Mouse (Mus musculus): ENCODE results near the gene Mrps15. TPM values are rescaled to one million over a fixed set of nuclear protein-coding genes. Genes with fewer than 3 reads are reported as not detected.
A peak's percentile ranks its signal among the peaks of the same experiment; 100 is the strongest.

Gene Mrps15
- polyA plus RNA-seq, 1 experiment from 2014 or later: 151 TPM

DNA sequence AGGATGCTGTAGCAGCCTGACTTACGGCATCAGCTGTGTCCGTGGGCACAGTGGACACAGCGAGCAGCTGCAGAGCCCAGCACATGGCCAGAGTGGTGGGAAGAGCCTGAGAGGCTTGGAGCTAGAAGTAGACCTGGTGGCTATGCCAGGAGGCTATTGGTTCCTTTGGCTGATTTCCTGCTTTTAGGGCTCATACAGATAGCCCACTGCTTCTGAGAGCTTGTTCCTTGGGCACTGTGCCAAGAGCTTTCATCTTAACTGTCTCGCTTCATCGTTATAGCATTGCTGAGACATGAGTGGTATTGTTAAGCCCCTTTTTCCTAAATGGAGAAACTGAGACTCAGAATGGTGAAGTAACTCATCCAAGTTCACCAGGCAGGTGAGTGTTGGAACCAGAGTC, 20.9 kb upstream of the Mrps15 start:
- H3K27ac ChIP-seq (replicated peaks in 1 of 2; ENCODE audit: control insufficient read depth in 1 of 2, insufficient read depth in 1 of 2, low read depth in 2 of 2, low read length in 2 of 2): no peak overlapping the region
- no peak overlapping the region for H3K9ac ChIP-seq (ENCODE audit: low read length)
- H3K36me3 ChIP-seq (ENCODE audit: control insufficient read depth, insufficient read depth, low read length): no peaks in the 10 kb centered on the region
- 78% methylated on average over 5 of the region's 5 CpGs for WGBS
- H3K4me2 ChIP-seq (ENCODE audit: low read length): no peak overlapping the region
- no peaks in the 10 kb centered on the region for H3K9me3 ChIP-seq (ENCODE audit: control insufficient read depth, low read length)
- no peaks in the 10 kb centered on the region for H3K27me3 ChIP-seq (ENCODE audit: control insufficient read depth, insufficient read depth, low read length)
- ATAC-seq (ENCODE audit: insufficient number of reproducible peaks, insufficient read depth, low FRiP score, low read depth): no peak
- H3K4me1 ChIP-seq (ENCODE audit: control insufficient read depth in 2 of 2, insufficient read depth in 2 of 2, low read length in 2 of 2): no peaks in the 10 kb centered on the region
- H3K4me3 ChIP-seq (ENCODE audit: control insufficient read depth in 1 of 2, insufficient read depth in 1 of 2, low read depth in 1 of 2, low read length in 2 of 2): no peak overlapping the region

DNA sequence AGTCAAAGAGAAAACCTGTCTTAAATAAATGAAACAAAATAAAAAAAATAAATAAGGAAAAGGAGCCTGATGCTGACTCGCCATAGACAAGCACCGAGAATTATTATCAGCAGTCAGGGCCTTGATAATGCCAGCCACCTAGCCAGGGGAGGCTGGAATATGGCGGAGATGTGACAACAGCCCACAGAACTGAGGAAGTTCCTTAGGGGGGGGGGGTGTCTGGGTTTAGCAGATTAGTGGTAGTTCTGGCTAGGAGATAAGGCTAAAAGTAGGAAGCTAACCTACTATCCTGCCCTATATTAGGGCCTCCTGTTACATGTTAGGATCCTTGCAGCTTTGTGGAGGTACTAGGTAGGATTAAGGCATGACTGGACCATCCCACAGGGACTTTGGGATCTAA, 18.7 kb upstream of the Mrps15 start:
- Histone ChIP-seq H3K4me2 (ENCODE audit: low read length) (no peak overlapping the region), H3K4me1 (ENCODE audit: control insufficient read depth in 2 of 2, insufficient read depth in 2 of 2, low read length in 2 of 2) (no peaks in the 10 kb centered on the region), H3K9me3 (ENCODE audit: control insufficient read depth, low read length) (no peaks in the 10 kb centered on the region), H3K4me3 (ENCODE audit: control insufficient read depth in 1 of 2, insufficient read depth in 1 of 2, low read depth in 1 of 2, low read length in 2 of 2) (no peak overlapping the region), H3K27me3 (ENCODE audit: control insufficient read depth, insufficient read depth, low read length) (no peaks in the 10 kb centered on the region), H3K36me3 (ENCODE audit: control insufficient read depth, insufficient read depth, low read length) (no peaks in the 10 kb centered on the region), H3K9ac (ENCODE audit: low read length) (no peak overlapping the region), H3K27ac (replicated peaks in 1 of 2; ENCODE audit: control insufficient read depth in 1 of 2, insufficient read depth in 1 of 2, low read depth in 2 of 2, low read length in 2 of 2) (no peak overlapping the region)
- ATAC-seq (ENCODE audit: insufficient number of reproducible peaks, insufficient read depth, low FRiP score, low read depth): no peak
- 57% methylated on average over 3 of the region's 3 CpGs for WGBS

- H3K27me3 ChIP-seq (ENCODE audit: control insufficient read depth, insufficient read depth, low read length): no peaks in the 10 kb centered on the region
- H3K4me1 ChIP-seq (ENCODE audit: control insufficient read depth in 2 of 2, insufficient read depth in 2 of 2, low read length in 2 of 2): no peaks in the 10 kb centered on the region
- no peak overlapping the region for H3K27ac ChIP-seq (replicated peaks in 1 of 2; ENCODE audit: control insufficient read depth in 1 of 2, insufficient read depth in 1 of 2, low read depth in 2 of 2, low read length in 2 of 2)
- H3K4me3 ChIP-seq (ENCODE audit: control insufficient read depth in 1 of 2, insufficient read depth in 1 of 2, low read depth in 1 of 2, low read length in 2 of 2): no peak overlapping the region
- 49% methylated on average over 3 of the region's 3 CpGs for WGBS
- no peak overlapping the region for H3K4me2 ChIP-seq (ENCODE audit: low read length)
- H3K36me3 ChIP-seq (ENCODE audit: control insufficient read depth, insufficient read depth, low read length): no peaks in the 10 kb centered on the region
- H3K9me3 ChIP-seq (ENCODE audit: control insufficient read depth, low read length): no peaks in the 10 kb centered on the region
- no peak overlapping the region for H3K9ac ChIP-seq (ENCODE audit: low read length)
- ATAC-seq (ENCODE audit: insufficient number of reproducible peaks, insufficient read depth, low FRiP score, low read depth): no peak
Measured at GRCm38 (mm10) chr4:126029042-126029441, 17.7 kb upstream of the Mrps15 start.

- ATAC-seq (ENCODE audit: insufficient number of reproducible peaks, insufficient read depth, low FRiP score, low read depth): no peak
- WGBS: 68% methylated on average over 5 of the region's 5 CpGs
- Histone ChIP-seq H3K4me3 (ENCODE audit: control insufficient read depth in 1 of 2, insufficient read depth in 1 of 2, low read depth in 1 of 2, low read length in 2 of 2) (no peak overlapping the region), H3K4me1 (ENCODE audit: control insufficient read depth in 2 of 2, insufficient read depth in 2 of 2, low read length in 2 of 2) (no peaks in the 10 kb centered on the region), H3K27ac (replicated peaks in 1 of 2; ENCODE audit: control insufficient read depth in 1 of 2, insufficient read depth in 1 of 2, low read depth in 2 of 2, low read length in 2 of 2) (no peak overlapping the region), H3K27me3 (ENCODE audit: control insufficient read depth, insufficient read depth, low read length) (no peaks in the 10 kb centered on the region), H3K4me2 (ENCODE audit: low read length) (no peak overlapping the region), H3K36me3 (ENCODE audit: control insufficient read depth, insufficient read depth, low read length) (no peaks in the 10 kb centered on the region), H3K9ac (ENCODE audit: low read length) (no peak overlapping the region), H3K9me3 (ENCODE audit: control insufficient read depth, low read length) (no peaks in the 10 kb centered on the region)
Measured at GRCm38 (mm10) chr4:126030705-126031104, 16.0 kb upstream of the Mrps15 start.

DNA sequence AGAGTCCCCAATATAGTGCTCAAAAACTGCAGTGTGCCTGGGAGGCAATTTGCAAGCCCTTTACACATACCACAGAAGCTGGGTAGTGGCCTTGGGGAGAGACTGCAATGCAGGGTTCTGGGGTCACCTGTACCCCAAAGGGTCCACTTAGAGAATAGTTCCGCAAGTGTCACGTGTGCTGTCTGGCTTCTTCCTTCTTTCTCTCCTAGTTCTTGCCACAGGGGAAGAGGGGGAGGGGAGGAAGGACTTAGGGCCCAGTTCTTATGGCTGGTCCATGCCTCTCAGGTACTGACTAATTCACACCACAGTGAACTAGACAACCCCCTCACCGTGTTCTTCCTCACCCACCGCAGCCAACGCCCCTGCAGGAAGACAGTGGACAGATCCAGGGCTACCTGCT, 11.3 kb upstream of the Mrps15 start:
- no peak for ATAC-seq (ENCODE audit: insufficient number of reproducible peaks, insufficient read depth, low FRiP score, low read depth)
- H3K27ac ChIP-seq (replicated peaks in 1 of 2; ENCODE audit: control insufficient read depth in 1 of 2, insufficient read depth in 1 of 2, low read depth in 2 of 2, low read length in 2 of 2): no peak overlapping the region
- H3K4me1 ChIP-seq (ENCODE audit: control insufficient read depth in 2 of 2, insufficient read depth in 2 of 2, low read length in 2 of 2): no peaks in the 10 kb centered on the region
- H3K27me3 ChIP-seq (ENCODE audit: control insufficient read depth, insufficient read depth, low read length): no peaks in the 10 kb centered on the region
- no peak overlapping the region for H3K4me2 ChIP-seq (ENCODE audit: low read length)
- H3K9me3 ChIP-seq (ENCODE audit: control insufficient read depth, low read length): no peaks in the 10 kb centered on the region
- no peak overlapping the region for H3K9ac ChIP-seq (ENCODE audit: low read length)
- H3K4me3 ChIP-seq (ENCODE audit: control insufficient read depth in 1 of 2, insufficient read depth in 1 of 2, low read depth in 1 of 2, low read length in 2 of 2): no peak overlapping the region
- no peaks in the 10 kb centered on the region for H3K36me3 ChIP-seq (ENCODE audit: control insufficient read depth, insufficient read depth, low read length)
- WGBS: 71% methylated on average over 5 of the region's 5 CpGs

DNA sequence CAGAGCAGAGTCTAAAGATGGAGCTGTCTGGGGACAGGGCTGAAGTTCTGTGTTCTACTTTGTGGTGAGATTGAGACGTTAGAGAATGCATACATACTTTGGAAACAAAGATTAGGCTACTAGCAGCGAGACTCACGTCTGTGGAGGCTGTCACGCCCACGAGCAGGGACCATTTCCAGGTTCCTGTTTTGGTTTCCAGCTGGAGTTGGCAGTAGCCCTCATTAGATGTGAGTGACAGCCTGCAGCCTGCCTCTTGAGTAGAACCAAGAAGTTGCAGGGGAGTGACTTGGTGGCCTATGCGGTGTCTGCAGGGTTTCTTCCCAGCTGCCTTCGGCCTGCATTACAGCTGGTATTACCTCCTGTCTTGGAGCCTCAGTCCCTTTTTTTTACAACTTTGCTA, 4.9 kb downstream of the Mrps15 start:
- no peak overlapping the region for H3K4me3 ChIP-seq (ENCODE audit: control insufficient read depth in 1 of 2, insufficient read depth in 1 of 2, low read depth in 1 of 2, low read length in 2 of 2)
- H3K9me3 ChIP-seq (ENCODE audit: control insufficient read depth, low read length): no peaks in the 10 kb centered on the region
- H3K4me2 ChIP-seq (ENCODE audit: low read length): no peak overlapping the region
- WGBS: 73% methylated on average over 7 of the region's 7 CpGs
- peaks cover 5 to 9% of the 10 kb centered on the region in 2 experiments for H3K4me1 ChIP-seq (ENCODE audit: control insufficient read depth in 2 of 2, insufficient read depth in 2 of 2, low read length in 2 of 2)
- H3K27ac ChIP-seq (replicated peaks in 1 of 2; ENCODE audit: control insufficient read depth in 1 of 2, insufficient read depth in 1 of 2, low read depth in 2 of 2, low read length in 2 of 2): no peak overlapping the region
- no peaks in the 10 kb centered on the region for H3K27me3 ChIP-seq (ENCODE audit: control insufficient read depth, insufficient read depth, low read length)
- ATAC-seq (ENCODE audit: insufficient number of reproducible peaks, insufficient read depth, low FRiP score, low read depth): no peak
- H3K36me3 ChIP-seq (ENCODE audit: control insufficient read depth, insufficient read depth, low read length): peaks cover 66% of the 10 kb centered on the region
- no peak overlapping the region for H3K9ac ChIP-seq (ENCODE audit: low read length)

DNA sequence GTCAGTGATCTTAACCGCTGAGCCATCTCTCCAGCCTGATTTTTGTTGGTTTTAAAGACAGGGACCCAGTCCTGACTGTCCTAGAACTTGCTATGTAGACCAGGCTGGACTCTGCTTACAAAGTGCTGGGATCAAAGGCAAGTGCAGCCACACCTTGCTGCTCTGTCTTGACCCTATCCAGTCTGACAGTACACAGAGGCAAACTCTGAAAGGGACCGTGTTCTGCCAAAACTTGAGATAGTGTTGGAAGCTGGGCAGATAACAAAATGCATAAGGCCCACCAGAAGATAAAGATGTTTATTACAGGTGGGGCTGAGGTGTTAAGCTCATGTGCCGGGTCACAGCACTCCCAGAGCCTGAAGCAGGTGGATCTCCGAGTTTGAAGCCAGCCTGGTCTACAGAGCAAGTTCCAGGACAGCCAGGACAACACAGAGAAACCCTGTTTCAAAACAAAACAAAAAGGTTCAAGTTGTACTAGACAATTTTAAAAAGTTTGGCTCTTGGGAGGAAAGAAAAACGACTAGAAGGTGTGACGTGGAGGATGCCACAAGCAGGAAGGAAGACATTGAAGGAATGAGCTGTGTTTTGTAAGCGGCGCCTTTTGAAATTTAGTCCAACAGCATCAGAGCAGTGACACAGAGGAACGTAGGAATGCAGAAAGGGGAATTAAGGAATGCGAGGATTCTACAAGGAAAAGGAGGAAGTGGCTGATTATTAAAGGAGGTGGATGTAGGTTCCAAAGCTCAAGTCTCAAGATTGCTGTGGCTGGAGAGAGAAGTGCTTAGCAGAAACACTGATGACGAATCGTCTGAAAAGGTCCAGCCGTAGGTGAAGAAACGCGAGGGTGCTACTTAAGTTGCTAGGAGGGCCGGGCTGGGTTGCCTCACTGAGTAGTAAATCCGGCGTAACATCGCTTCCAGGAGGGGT, 10.7 kb downstream of the Mrps15 start:
- ATAC-seq (ENCODE audit: insufficient number of reproducible peaks, insufficient read depth, low FRiP score, low read depth): no peak
- 10% methylated on average over 19 of the region's 19 CpGs for WGBS
- H3K27me3 ChIP-seq (ENCODE audit: control insufficient read depth, insufficient read depth, low read length): no peaks in the 10 kb centered on the region
- peak overlapping the region; percentile 75 for H3K9ac ChIP-seq (ENCODE audit: low read length)
- H3K27ac ChIP-seq (replicated peaks in 1 of 2; ENCODE audit: control insufficient read depth in 1 of 2, insufficient read depth in 1 of 2, low read depth in 2 of 2, low read length in 2 of 2): peak overlapping the region in 1 of 2 experiments; percentile 24; a peak in 1 of 4 replicates
- H3K9me3 ChIP-seq (ENCODE audit: control insufficient read depth, low read length): no peaks in the 10 kb centered on the region
- peak overlapping the region; percentile 84 for H3K4me2 ChIP-seq (ENCODE audit: low read length)
- H3K4me1 ChIP-seq (ENCODE audit: control insufficient read depth in 2 of 2, insufficient read depth in 2 of 2, low read length in 2 of 2): peaks cover 3 to 11% of the 10 kb centered on the region in 2 experiments; a peak in 2 of 4 replicates
- H3K36me3 ChIP-seq (ENCODE audit: control insufficient read depth, insufficient read depth, low read length): peaks cover 35% of the 10 kb centered on the region
- H3K4me3 ChIP-seq (ENCODE audit: control insufficient read depth in 1 of 2, insufficient read depth in 1 of 2, low read depth in 1 of 2, low read length in 2 of 2): peak overlapping the region; percentile 72 to 88
